Mouse (Mus musculus): Measurements from ENCODE around the gene Zp1.

DNA sequence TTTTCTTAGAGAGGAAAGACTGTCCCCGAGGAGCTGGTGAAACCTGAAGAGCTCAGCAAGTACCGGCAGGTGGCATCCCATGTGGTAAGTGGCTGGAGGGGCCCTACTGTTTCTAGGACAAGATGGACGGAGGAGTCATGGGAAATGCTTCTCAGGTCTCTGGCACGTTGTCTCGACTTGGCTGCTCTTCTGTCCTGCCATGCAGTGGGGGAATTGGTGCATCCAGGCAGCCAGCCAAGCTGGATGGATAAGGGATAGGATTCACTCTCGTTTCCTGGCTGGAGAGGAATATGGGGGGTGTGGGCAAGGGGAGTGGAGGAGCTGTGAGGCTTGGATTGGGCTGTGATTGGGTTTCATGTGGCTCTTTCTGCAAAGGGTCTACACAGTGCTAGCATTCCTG is 20.1 kb downstream of the Zp1 start:
- TF ChIP-seq CTCF (IDR thresholded peaks at IDR 0.05; ENCODE audit: low read depth) (no peak), EP300 (IDR thresholded peaks at IDR 0.05; ENCODE audit: low read depth) (no peak)
